Mouse (Mus musculus): ENCODE data around the gene Prr14l. TPM values are rescaled to one million over a fixed set of nuclear protein-coding genes. Genes with fewer than 3 reads are reported as not detected.
"Not testable (repeated sequence)": the region's sequence is repeated elsewhere in the genome, so short reads cannot be mapped to it uniquely, and the experiment has no call there.

The Prr14l gene
- polyA plus RNA-seq, 1 experiment from 2014 or later = 21.8 TPM

- Histone ChIP-seq H3K4me1 (peaks cover 17% of the 10 kb centered on the region), H3K27me3 (ENCODE audit: low read depth, poor library complexity, severe bottlenecking) (no peaks in the 10 kb centered on the region), H3K36me3 (peaks cover 74% of the 10 kb centered on the region), H3K9me3 (replicated peaks) (no peaks in the 10 kb centered on the region), H3K4me3 (no peak overlapping the region), H3K27ac (no peak overlapping the region)
- DNase-seq (ENCODE audit: low spot score) = no peak
- WGBS = over 99% methylated on average over 3 of the region's 3 CpGs
Measured at GRCm38 (mm10) chr5:32849178-32849577, 4.9 kb downstream of the Prr14l start.

GRCm38 (mm10) chr5:32840029-32840428 is 14.0 kb downstream of the Prr14l start:
- no peaks in the 10 kb centered on the region for H3K27me3 ChIP-seq (ENCODE audit: low read depth, poor library complexity, severe bottlenecking)
- no peak overlapping the region for H3K4me3 ChIP-seq
- WGBS = 93% methylated on average over 2 of the region's 2 CpGs
- peaks cover 94% of the 10 kb centered on the region for H3K36me3 ChIP-seq
- H3K4me1 ChIP-seq = no peaks in the 10 kb centered on the region
- DNase-seq (ENCODE audit: low spot score) = no peak
- H3K27ac ChIP-seq = no peak overlapping the region
- no peaks in the 10 kb centered on the region for H3K9me3 ChIP-seq (replicated peaks)

GRCm38 (mm10) chr5:32836976-32837375 is 17.1 kb downstream of the Prr14l start:
- H3K27me3 ChIP-seq (ENCODE audit: low read depth, poor library complexity, severe bottlenecking) = no peaks in the 10 kb centered on the region
- 91% methylated on average over 5 of the region's 5 CpGs for WGBS
- H3K4me1 ChIP-seq = no peaks in the 10 kb centered on the region
- DNase-seq (ENCODE audit: low spot score) = no peak
- H3K36me3 ChIP-seq = peaks cover 94% of the 10 kb centered on the region
- no peak overlapping the region for H3K4me3 ChIP-seq
- no peaks in the 10 kb centered on the region for H3K9me3 ChIP-seq (replicated peaks)
- no peak overlapping the region for H3K27ac ChIP-seq

- H3K9me3 ChIP-seq (replicated peaks) = no peaks in the 10 kb centered on the region
- no peak overlapping the region for H3K4me3 ChIP-seq
- WGBS = 89% methylated on average over 1 of the region's 1 CpGs
- no peaks in the 10 kb centered on the region for H3K4me1 ChIP-seq
- no peak for DNase-seq (ENCODE audit: low spot score)
- peaks cover 96% of the 10 kb centered on the region for H3K36me3 ChIP-seq
- H3K27me3 ChIP-seq (ENCODE audit: low read depth, poor library complexity, severe bottlenecking) = no peaks in the 10 kb centered on the region
- no peak overlapping the region for H3K27ac ChIP-seq
Measured at GRCm38 (mm10) chr5:32834497-32834896, 19.6 kb downstream of the Prr14l start.

- H3K4me1 ChIP-seq = no peaks in the 10 kb centered on the region
- WGBS = 92% methylated on average over 2 of the region's 2 CpGs
- no peak overlapping the region for H3K4me3 ChIP-seq
- no peak overlapping the region for H3K27ac ChIP-seq
- H3K9me3 ChIP-seq (replicated peaks) = no peaks in the 10 kb centered on the region
- H3K36me3 ChIP-seq = peaks cover 97% of the 10 kb centered on the region
- no peak for DNase-seq (ENCODE audit: low spot score)
- H3K27me3 ChIP-seq (ENCODE audit: low read depth, poor library complexity, severe bottlenecking) = no peaks in the 10 kb centered on the region
Measured at GRCm38 (mm10) chr5:32830054-32830453, 24.0 kb downstream of the Prr14l start.

- not testable (repeated sequence) for DNase-seq (ENCODE audit: low spot score); H3K4me3 ChIP-seq; H3K27ac ChIP-seq; H3K4me1 ChIP-seq; H3K9me3 ChIP-seq (replicated peaks); H3K27me3 ChIP-seq (ENCODE audit: low read depth, poor library complexity, severe bottlenecking)
- peaks cover 84% of the 10 kb centered on the region for H3K36me3 ChIP-seq
- WGBS = 93% methylated on average over 1 of the region's 1 CpGs
Measured at GRCm38 (mm10) chr5:32828766-32829165, 25.3 kb downstream of the Prr14l start.

- no peak within 1 kb of the TSS for H3K27ac ChIP-seq
- no peaks in the 10 kb centered on the region for H3K27me3 ChIP-seq (ENCODE audit: low read depth, poor library complexity, severe bottlenecking)
- no peak for DNase-seq (ENCODE audit: low spot score)
- 95% methylated on average over 7 of the region's 7 CpGs for WGBS
- peaks cover 84% of the 10 kb centered on the region for H3K36me3 ChIP-seq
- H3K4me1 ChIP-seq = no peaks in the 10 kb centered on the region
- no peaks in the 10 kb centered on the region for H3K9me3 ChIP-seq (replicated peaks)
- H3K4me3 ChIP-seq = no peak within 1 kb of the TSS
Measured at GRCm38 (mm10) chr5:32827009-32827408, 27.0 kb downstream of the Prr14l start, which contains the start of gene Gm20671. Gm20671 (minus strand) TSS chr5:32827109.

- WGBS = 93% methylated on average over 8 of the region's 8 CpGs
Measured at GRCm38 (mm10) chr5:32820471-32820870, 33.6 kb downstream of the Prr14l start.

GRCm38 (mm10) chr5:32815396-32815795 is 38.7 kb downstream of the Prr14l start:
- H3K36me3 ChIP-seq = peaks cover 88% of the 10 kb centered on the region
- no peak overlapping the region for H3K27ac ChIP-seq
- WGBS = 95% methylated on average over 4 of the region's 4 CpGs
- H3K4me3 ChIP-seq = no peak overlapping the region
- H3K9me3 ChIP-seq (replicated peaks) = no peaks in the 10 kb centered on the region
- H3K4me1 ChIP-seq = no peaks in the 10 kb centered on the region
- H3K27me3 ChIP-seq (ENCODE audit: low read depth, poor library complexity, severe bottlenecking) = no peaks in the 10 kb centered on the region
- DNase-seq (ENCODE audit: low spot score) = no peak

More at GRCm38 (mm10) chr5:32820471-32820870, 33.6 kb downstream of the Prr14l start:
- peaks cover 84% of the 10 kb centered on the region for H3K36me3 ChIP-seq
- no peak for DNase-seq (ENCODE audit: low spot score)
- no peaks in the 10 kb centered on the region for H3K27me3 ChIP-seq (ENCODE audit: low read depth, poor library complexity, severe bottlenecking)
- no peak overlapping the region for H3K4me3 ChIP-seq
- H3K27ac ChIP-seq = no peak overlapping the region
- H3K4me1 ChIP-seq = no peaks in the 10 kb centered on the region
- no peaks in the 10 kb centered on the region for H3K9me3 ChIP-seq (replicated peaks)

- H3K4me3 ChIP-seq; DNase-seq (ENCODE audit: low spot score); H3K27ac ChIP-seq; H3K27me3 ChIP-seq (ENCODE audit: low read depth, poor library complexity, severe bottlenecking); H3K9me3 ChIP-seq (replicated peaks); H3K4me1 ChIP-seq: not testable (repeated sequence)
- peaks cover 38% of the 10 kb centered on the region for H3K36me3 ChIP-seq
- WGBS = 82% methylated on average over 1 of the region's 1 CpGs
Measured at GRCm38 (mm10) chr5:32786454-32786853, 67.6 kb downstream of the Prr14l start.

- WGBS = under 1% methylated on average over 52 of the region's 52 CpGs
- peaks cover 38% of the 10 kb centered on the region for H3K36me3 ChIP-seq
- H3K27ac ChIP-seq = peak within 1 kb of the TSS; percentile 76
Measured at GRCm38 (mm10) chr5:32785313-32785915, 68.6 kb downstream of the Prr14l start, which contains the start of gene Pisd. Pisd (minus strand) TSS chr5:32785646.

GRCm38 (mm10) chr5:32784726-32785125 is 69.3 kb downstream of the Prr14l start:
- 33% methylated on average over 5 of the region's 5 CpGs for WGBS
- no peaks in the 10 kb centered on the region for H3K9me3 ChIP-seq (replicated peaks)
- H3K27ac ChIP-seq = peak overlapping the region; percentile 76
- peaks cover 32% of the 10 kb centered on the region for H3K36me3 ChIP-seq
- H3K4me1 ChIP-seq = peaks cover 8% of the 10 kb centered on the region
- no peak for DNase-seq (ENCODE audit: low spot score)
- no peaks in the 10 kb centered on the region for H3K27me3 ChIP-seq (ENCODE audit: low read depth, poor library complexity, severe bottlenecking)
- H3K4me3 ChIP-seq = peak overlapping the region; percentile 89

More at GRCm38 (mm10) chr5:32785313-32785915, 68.6 kb downstream of the Prr14l start, which contains the start of gene Pisd:
- Histone ChIP-seq H3K4me1 (peaks cover 8% of the 10 kb centered on the region), H3K4me3 (peak within 1 kb of the TSS; percentile 89), H3K27me3 (ENCODE audit: low read depth, poor library complexity, severe bottlenecking) (no peaks in the 10 kb centered on the region), H3K9me3 (replicated peaks) (no peaks in the 10 kb centered on the region)
- peak; percentile 93 for DNase-seq (ENCODE audit: low spot score)

GRCm38 (mm10) chr5:32781596-32781995 is 72.5 kb downstream of the Prr14l start:
- H3K4me3 ChIP-seq = no peak overlapping the region
- 95% methylated on average over 5 of the region's 5 CpGs for WGBS
- DNase-seq (ENCODE audit: low spot score) = no peak
- H3K27ac ChIP-seq = no peak overlapping the region
- peaks cover 8% of the 10 kb centered on the region for H3K4me1 ChIP-seq
- H3K27me3 ChIP-seq (ENCODE audit: low read depth, poor library complexity, severe bottlenecking) = no peaks in the 10 kb centered on the region
- H3K36me3 ChIP-seq = peaks cover 12% of the 10 kb centered on the region; the same call in 1 of the 2 replicates
- H3K9me3 ChIP-seq (replicated peaks) = no peaks in the 10 kb centered on the region

Measured in limb, embryonic 10.5 days (tissue).